Mouse (Mus musculus) right cerebral cortex, adult 18-20 months (tissue): ENCODE data around the gene Gpc3.

Experiments
- DNase-seq: peaks from one replicate; pipeline ENCODE4 v3.0.0; 2022; ENCODE audit warnings: mixed read lengths

The Gpc3 gene

GRCm38 (mm10) chrX:52557489-52557888 lies 56.3 kb downstream of the Gpc3 start:
- no peak for DNase-seq

GRCm38 (mm10) chrX:52551296-52551695 lies 62.5 kb downstream of the Gpc3 start:
- DNase-seq = no peak

- no peak for DNase-seq
Measured at GRCm38 (mm10) chrX:52544623-52545022, 69.1 kb downstream of the Gpc3 start.

DNA sequence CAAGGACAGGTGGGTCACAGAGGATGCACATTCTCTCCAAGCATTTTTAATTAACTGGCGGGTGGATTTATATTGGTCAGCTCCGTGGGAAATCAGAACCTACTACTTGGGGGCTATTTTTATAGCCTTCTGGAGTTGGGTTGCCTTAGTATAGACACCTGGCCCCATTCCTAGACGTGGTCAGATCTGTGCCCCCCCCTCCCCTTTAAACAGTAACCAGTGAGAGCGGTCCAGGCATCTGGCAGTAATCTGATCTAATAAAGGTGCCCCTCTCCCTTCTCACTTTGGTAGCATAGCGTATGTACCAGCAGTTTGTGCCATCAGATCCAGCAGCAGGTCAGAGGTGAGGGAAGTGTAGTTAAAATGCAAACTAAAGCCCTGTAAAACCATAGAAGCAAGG lies 76.5 kb downstream of the Gpc3 start:
- no peak for DNase-seq

DNA sequence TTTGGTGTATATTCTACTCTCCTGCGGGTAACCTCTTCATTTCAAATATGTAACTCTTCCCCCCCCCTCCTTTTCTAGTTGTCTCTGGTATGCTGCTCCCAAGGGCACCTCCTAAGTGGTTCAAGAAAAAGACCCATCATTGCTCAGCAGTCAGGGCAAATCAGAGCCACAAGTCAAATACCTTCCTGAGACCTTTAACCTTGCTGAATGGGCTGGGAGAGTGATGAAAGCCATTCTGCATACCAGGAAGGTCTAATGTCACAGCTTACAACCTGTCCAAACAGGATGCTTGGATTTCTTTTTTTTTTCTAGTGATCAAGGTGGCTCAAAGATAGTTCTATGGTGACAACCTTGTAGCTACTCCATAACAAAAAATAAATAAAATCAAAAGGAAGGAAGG lies 80.0 kb downstream of the Gpc3 start:
- no peak for DNase-seq

GRCm38 (mm10) chrX:52533098-52533497 lies 80.7 kb downstream of the Gpc3 start:
- DNase-seq = no peak

DNA sequence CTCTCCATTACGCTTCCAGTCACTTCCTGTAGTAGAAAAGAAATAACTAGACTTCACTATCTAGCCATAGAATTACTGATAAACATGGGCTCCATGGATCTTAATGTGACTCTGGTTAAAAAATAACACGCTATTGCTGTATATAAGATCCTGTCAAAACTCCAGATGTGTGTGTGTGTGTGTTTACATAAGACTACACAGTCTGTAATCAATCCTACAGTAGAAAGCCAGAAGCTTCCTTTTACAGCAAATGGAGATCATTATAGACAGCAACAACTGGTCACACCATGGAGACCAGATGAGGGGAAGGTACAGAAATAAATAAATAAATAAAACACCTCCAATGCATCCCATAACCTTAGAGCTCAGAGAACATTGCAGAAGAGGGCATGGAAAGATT lies 81.6 kb downstream of the Gpc3 start:
- no peak for DNase-seq

DNA sequence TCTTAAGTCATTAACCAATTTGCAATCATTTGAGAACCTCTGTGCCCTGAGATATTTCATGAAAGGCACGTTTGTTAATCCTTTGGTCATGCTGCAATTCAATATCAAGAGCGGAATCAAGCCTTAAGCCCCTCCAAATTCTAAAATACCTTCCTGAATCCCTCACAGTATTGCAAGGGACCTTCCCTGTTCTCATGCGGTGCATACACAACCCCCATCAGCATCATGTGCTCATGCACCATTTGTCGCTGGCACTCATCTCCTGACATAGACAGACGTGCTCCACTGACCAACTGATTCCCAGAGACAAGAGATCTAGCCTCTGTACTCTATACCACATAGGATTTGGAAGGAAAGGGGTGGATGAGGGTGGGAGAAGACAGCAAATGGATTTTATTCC lies 87.7 kb downstream of the Gpc3 start:
- DNase-seq = no peak

DNA sequence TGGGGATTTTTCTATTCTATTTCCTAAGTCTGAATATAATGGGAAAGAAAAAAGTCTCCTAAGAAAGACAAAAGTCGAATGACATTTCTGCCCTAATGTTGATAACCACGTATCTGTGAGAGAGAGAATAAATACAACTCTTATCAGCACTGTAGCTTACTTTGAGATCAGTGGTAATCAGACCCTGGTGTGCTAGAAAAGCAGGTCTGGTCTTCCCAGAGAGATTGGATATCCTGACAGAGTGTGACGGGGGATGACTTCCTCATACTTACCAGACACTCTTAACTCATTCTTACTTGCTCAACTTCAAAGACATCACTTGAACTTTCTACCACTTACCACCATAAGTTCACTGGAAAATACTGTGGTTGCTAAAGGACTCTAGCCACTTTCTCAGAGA lies 88.6 kb downstream of the Gpc3 start:
- no peak for DNase-seq

GRCm38 (mm10) chrX:52514553-52514952 lies 99.2 kb downstream of the Gpc3 start:
- no peak for DNase-seq

DNA sequence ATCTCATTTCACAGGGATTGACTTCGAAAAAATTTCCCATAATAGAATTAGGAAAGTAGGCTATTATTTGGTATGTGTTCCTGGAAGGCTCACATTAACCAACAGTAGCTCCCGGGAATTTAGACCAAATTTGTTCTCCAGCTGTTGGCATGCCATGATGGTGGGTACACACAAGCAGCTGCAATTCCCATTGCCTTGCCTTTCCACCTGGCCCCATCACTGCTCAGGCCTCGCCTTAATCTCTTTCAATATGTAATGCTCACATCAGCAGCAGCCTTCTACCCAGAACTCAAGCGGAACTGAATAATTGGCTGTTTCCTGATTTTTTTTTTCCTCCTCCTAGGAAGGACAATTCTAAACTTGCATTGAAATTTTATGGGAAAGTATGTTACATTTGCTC lies 102.6 kb downstream of the Gpc3 start:
- no peak for DNase-seq

DNA sequence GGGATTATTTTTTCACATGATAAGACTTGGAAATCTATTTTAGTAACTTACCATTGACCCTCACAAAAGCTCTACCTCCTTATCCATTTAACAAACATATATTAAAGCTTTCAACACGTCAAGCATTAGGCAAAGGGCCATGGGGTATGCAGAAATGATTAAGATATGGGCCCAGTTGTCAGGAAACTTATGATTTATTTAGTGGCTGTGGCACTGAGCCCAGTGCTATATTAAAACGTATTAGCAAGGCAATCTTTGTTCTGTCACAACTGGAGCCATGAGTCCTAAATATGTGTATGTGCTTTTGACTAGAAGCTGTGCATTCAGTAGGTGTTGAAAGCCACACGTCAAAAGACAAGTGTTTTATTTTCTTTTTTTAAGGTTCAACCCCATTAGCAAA lies 109.9 kb downstream of the Gpc3 start:
- no peak for DNase-seq

DNA sequence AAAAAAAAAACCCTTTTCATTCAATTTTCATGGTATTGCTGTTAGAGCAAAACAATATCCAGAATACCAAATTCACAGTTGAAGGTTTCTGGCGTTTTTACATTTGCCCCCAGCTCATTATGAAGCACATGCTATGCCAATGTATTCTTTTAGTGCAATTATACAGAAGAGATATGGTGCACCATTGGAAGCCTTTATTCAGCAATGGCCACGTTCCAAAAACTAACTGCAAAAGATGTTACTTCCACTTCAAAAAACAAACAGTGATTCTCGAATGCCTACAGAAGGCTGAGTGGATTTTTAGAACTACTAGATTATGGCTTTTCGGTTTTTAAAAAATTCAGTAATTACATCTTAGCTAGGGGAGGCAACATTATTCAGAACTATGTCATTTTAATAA lies 124.3 kb downstream of the Gpc3 start:
- no peak for DNase-seq

DNA sequence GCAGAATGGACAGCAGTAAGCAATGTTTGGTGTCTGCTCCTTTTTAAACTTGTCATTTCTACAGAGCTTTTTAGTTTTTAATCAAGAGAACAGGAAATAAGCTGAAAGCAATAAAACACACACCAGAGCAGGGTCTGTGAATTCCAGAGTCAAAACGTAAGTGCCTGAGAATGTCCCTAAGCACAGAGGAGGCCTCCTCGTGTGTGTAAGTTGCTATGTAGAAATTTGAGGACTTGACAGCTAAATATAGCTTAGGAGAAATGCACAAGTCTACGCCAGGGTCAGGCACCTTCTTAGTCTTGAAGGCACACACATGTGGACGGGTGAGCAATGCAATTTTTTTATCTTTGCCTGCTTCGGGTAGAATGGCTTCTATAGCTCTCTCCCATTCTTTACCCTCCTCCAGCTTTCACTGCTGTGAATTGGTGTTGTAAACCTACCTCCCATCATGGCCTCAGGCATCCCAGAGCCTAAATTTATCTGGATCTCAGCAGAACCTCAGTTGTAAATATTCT lies 158.6 kb downstream of the Gpc3 start:
- no peak for DNase-seq

GRCm38 (mm10) chrX:52453445-52454182 lies 160.1 kb downstream of the Gpc3 start:
- peak; percentile 35 for DNase-seq

- DNase-seq = no peak
Measured at GRCm38 (mm10) chrX:52449177-52449576, 164.6 kb downstream of the Gpc3 start.

DNA sequence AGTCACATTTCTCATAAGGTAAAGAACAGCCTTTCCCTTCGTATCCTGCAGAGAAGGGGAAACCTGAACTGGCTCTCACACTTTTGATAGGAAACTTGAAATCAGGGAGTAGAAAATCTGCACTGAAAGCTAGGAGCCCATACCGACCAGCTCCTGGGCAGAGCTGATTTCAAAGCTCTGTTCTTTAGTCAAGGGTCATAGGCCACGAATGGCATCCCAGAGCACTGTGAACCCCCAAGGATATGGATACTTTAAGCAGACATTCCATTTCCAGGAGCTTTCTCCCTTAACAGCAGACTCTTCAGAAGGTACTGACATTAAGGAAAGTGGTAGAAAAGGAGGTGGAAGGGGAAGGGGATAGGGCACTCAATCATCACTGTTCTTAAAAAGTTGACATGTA lies 165.3 kb downstream of the Gpc3 start:
- DNase-seq = no peak

DNA sequence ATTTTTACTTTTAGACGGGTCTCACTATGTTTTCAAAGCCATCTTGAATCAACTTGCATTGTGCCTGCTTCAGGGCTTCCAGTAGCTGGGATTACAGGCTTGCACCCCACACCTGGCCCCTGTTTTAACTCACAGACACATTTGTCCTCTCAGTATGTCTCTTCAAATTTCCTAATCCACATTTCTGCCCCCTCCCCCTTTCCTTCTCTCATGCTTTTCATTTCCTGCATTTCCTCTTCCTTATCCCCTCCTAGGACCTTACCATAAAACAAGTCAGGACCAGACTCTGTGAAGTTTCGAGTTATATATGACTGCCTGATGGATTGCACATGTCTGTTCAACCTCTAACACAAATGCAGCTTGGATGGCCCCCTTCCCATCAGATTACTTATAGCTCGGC lies 167.2 kb downstream of the Gpc3 start:
- DNase-seq = no peak

DNA sequence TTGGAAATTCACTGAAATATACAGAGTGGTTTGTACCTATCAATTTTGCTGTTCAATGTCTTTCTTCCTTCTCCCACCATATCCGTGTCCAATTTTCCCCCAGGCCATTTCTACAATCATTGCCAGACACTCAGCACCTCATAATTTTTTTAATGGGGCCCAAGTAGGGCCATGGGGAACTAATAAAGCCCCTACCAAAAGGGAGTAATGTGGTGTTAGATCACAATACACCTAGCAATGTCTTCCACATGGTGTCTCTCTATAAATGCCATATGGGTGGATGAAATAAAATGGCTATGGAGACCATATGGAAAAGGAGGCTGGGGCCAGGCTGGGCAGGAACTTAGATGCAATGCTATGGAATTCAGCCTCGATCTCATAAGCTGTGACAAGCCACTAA lies 168.8 kb downstream of the Gpc3 start:
- DNase-seq = no peak

DNA sequence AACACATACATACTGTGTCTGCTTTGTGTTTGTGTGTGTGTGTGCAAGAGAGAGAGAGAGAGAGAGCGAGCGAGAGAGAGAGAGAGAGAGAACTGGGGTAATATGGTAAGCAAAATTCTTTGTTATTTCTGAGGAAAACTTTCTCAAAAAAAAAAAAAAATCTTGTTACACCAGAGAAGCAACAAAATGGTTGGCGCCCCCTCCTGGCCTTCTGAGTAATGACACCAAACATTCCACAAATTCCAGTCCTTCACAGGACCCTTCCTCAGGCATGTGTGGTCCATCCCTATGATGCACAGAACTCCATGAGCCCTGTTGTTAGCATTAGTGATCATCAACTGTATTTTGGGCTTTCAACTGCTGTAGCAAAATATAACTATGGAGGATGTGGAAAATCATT lies 172.0 kb downstream of the Gpc3 start:
- DNase-seq = no peak

DNA sequence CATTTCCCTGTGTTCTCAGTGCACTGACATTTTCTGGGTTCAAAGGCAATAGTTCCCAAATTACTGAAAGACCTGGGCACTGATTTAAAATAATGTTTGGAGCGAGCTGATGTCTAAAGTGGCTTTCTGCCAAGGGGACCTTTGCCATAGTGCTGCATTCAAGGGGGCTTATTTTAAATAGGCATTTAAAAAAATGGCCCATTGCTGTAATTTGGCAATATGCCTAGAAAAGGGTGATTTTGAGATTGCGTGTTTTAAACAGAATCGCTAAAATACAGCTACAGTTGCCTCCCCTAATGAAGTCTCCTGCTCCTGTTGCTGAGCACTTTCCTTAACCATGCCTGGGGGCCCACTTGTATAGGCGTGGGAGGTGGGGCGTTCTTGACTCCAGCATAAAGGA lies 174.3 kb downstream of the Gpc3 start:
- no peak for DNase-seq

GRCm38 (mm10) chrX:52425605-52426004 lies 188.1 kb downstream of the Gpc3 start:
- no peak for DNase-seq

- DNase-seq = no peak
Measured at GRCm38 (mm10) chrX:52419850-52420249, 193.9 kb downstream of the Gpc3 start.

- DNase-seq = no peak
Measured at GRCm38 (mm10) chrX:52412936-52413335, 200.8 kb downstream of the Gpc3 start.

GRCm38 (mm10) chrX:52401188-52401587 lies 212.6 kb downstream of the Gpc3 start:
- DNase-seq = no peak
